Mouse (Mus musculus) retina, postnatal 7 days (tissue): ENCODE measurements around the gene Atad1.
"Not testable (repeated sequence)": the region's sequence is repeated elsewhere in the genome, so short reads cannot be mapped to it uniquely, and the experiment has no call there.

ENCODE experiments used
- DNase-seq: peaks from one replicate; pipeline ENCODE4 v3.0.0-alpha.2; 2012; ENCODE audit warnings: low read depth, low spot score

The Atad1 gene

DNA sequence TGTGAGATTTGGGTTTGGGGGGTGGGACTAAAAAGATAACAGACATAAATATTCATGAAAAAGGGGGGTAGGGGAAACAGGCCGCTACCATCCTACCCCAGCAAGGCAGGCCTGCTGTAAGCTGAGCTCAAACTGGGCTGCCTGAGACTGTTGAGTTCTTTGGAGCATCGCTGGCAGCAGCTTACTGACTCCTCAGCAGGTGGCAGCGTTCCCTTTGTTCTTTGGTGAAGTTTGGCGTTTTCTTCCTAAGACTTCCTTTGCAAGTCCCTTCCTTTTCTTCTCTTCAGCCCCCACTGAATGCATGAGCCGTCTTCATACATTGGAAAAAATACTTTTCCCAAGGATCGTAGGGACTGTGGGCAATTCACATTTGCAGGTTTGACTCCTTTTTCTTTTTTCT is 9.8 kb upstream of the Atad1 start:
- DNase-seq, result no peak

DNA sequence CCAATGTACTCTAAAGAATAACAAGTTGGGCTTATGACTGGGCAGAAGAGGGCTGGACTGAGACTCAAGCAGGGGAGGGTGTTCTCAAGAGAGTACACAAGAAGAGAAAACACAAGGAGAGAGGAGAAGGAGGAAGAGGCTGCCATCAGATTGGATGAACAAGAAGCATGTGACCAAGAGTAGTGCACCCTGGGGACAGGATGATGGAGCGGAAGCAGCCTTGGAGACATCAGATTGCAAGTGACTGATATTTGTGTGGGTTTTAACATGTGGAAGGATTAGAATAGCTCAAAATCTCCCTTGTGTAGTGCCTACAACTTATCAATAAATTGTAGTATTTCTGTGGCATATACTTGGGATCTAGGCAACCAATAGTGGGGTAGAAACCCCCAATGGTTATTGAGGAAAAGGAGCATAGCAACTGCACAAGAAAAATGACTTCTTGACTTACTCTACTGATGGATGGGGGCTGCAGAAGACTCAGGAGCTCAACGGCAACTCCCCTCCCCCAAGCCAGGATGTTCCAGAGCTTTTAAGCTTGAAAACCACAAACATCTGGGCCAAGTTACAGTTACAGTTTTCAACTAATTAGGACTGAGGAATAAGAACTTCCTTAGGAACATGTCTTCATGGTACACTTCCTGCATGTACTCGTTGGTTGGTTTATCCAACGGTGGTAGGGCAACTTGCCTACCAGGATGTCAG is 1.2 kb upstream of the Atad1 start:
- no peak for DNase-seq

DNA sequence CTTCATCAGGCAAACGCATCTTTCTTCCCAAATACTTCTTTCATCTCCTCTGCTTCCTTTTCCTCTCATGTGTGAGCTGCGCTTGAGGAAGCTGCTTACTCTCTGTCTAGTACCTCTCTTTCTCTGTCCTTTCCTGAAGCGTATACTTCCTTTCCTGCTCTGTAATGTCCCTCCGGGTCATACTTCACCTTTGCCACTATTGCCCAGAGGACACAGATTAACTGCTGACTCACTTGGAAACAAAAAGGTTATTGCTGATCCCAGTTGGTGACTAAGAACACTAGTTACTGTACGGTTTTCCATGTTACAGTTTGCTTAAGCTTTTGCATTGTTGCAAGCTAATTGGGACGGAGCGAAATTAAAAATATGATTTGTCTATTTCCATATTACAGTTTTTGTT is 1.7 kb downstream of the Atad1 start:
- no peak for DNase-seq

DNA sequence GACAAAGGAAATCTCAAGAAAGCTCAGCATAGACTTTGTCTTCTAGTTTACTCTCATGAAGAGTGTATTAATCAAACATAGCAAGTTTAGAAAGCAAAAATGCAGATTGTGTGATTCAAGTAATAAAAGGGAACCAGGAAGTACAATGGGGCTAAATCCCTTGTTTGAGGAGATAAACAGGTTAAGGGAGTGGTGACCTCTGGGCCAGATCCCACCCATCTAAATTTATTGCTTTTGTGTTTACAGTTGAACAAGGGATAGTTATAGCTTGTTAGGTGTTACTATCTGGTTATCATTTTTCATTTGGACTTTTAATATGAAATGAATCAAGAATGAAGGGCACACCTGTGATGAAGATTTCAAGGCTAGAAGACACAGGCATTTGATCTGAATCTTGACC is 6.7 kb downstream of the Atad1 start:
- no peak for DNase-seq

DNA sequence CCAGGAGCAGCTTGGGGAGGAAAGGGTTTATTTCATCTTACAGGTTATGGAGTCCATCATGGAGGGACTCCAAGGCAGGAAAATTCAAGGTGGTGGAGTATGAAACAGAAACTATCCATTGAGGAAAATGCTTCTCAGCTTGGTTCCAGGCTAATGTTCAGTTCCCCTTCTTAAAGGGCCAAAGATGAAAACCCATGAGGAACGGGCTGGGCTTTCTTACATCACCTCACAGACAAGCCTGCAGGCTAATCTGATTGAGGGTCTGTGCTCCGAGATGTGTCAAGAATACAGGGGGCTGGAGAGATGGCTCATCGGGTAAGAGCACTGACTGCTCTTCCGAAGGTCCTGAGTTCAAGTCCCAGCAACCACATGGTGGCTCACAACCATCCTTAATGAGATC is 9.8 kb downstream of the Atad1 start:
- DNase-seq, result no peak

DNA sequence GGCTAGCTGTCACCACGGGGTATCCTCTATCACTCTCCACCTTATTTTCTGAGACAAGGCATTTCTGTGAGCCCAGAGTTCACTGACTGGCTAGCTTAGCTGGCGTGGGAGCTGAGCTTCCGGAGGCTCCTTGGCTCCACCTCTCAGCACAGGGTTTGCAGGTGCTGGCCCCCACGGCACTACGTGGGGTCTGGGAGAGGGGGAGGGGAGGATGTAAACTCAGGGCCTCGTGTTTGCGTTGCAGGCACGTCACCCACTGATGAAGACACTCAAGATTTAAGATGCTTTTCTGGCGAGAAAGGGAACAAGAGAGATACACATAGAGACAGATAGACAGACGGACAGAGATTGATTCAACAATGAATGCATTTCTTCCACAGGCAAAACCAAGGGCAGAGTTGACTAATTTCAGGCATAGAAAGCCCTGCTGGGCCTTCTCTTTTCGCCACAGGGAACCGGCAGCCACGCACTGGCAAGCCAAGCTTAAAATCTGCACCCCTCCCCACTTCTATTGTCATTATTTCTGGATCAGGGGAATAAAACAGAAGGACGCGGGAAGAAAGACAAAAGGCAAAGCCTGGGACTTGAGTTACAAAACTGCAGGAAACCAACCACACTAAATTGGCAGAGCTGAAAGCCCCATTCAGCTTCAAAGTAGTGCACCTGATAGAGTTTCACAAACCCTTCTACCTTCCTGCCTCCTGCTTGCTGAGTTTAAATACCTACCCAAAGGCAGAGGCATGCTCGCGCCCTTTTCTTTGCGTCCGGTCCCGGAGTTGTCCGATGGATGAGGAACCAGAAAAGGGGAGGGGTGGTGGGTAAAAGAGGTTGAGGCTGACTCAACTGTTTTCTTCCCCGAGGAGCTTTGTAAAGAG is 12.9 kb downstream of the Atad1 start:
- no peak for DNase-seq

DNA sequence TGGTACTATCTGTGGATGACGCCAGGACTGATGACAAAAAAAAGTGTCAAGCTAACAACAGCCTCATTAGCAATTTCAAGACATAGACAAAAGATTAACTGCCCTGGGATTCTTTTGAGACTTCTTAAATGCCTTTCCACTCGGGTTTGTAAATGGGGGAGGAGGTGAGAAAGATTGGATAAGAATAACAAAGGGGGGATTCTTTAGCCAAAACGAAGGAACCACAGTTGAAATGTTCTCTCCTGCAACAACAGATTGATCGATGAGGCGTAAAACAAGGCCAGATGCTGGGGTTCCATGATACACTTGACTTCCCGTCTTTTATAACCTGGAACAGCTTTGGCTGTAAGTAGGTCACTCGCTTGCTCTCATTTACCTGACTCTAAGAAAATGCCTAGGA is 15.8 kb downstream of the Atad1 start:
- DNase-seq, result no peak

DNA sequence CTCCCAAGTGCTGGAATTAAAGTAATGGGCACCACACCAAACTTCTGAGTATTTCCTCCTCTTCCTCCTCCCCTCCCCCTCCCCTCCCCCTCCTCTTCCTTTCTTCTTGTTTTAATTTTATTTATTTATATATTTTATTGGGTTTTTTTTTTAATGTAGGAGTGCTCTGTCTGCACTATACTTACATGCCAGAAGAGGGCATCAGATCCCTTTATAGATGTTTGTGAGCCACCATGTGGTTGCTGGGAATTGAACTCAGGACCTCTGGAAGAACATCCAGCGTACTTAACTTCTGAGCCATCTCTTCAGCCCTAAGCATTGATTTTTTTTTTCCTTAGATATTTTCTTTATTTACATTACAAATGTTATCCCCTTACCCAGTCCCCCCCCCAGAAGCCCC is 19.3 kb downstream of the Atad1 start:
- DNase-seq, result no peak

DNA sequence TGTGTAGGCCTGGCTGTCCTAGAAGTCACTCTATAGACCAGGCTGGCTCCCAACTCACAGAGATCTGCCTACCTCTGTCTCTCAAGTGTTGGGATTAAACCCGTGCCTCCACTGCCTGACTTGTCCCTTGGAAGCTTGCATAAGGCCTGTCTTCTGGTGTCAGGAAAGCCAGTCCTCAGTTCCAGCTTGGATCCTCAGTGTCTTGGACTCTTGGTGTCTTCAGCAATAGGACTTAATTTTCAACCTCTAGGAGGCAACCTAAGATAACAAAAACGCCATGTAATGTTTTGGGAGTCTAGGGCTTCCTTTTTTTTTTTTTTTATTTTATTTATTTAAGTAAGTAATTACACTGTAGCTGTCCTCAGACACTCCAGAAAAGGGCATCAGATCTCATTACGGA is 22.0 kb downstream of the Atad1 start:
- DNase-seq, result no peak

DNA sequence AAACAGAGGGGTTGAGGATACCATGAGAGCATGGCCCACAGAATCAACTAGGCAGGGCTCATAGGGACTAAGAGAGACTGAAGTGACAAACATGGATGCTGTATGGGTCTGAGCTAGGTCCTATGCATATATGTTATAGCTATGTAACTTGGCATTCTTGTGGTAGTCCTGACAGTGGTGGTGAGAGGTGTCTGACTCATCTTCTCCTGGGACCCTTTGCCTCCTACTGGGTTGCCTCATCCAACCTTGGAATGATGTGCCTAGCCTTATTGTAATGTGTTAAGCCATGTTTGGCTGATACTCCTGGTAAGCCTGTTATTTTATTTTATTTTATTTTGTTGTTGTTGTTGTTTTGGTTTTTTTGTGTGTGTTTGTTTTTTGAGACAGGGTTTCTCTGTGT is 23.9 kb downstream of the Atad1 start:
- DNase-seq, result no peak

DNA sequence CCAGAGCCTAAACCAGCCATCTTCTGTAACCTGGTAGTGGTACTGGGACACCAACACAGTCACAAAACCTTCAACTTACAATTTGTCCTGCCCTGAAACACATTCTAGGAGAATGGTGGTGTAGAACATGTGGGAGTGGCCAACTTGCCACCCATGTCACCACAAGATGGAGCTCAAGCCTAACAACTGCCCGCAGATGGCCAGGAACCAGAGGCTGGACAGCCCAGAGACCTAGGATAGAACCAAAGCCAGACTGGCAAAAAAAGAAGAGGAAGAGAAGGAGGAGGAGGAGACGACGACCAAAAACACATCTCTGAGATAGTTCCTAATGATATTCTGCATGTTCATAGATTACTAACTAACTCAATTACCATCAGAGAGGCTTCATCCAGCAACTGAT is 24.4 kb downstream of the Atad1 start:
- peak; percentile 66 for DNase-seq

DNA sequence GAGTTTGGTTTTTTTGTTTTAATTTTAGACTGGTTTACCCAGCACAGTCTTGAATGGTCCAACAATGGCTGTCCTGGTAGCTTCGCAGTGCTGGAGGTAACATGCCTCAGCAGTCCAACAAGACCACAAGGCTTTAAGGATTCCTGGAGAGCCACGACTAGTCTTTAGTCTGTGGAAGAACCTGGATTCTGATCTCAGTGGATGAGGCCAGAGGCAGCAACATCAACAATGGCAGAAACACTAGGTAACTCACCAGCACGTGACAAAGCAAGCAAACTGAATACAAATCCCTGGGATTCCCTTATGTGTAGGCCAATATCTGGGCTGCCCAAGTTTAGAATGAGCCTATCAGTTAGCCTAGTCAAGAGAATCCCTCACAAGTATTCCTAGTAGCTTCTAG is 26.1 kb downstream of the Atad1 start:
- DNase-seq, result no peak

DNA sequence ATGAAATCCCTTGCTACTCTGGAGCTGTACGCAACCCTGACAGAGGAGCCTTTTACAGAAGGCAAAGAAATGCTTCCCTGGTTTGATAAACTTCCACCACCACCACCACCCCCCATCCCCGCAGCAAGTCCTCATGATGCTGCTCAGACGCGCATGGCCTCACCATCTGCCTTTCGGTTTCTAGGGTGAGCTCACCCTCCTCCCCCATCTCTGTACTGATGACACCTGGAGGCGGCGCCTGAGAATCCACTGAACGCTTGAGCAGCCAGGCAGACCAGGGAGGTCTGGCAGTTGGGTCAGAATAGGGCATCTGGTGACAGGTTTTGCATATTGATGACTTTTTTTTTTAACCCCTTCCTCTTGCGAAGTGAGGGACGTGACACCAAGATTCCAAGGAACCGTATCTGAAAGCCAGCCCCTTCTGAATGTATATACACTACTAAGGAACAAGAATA is 27.0 kb downstream of the Atad1 start:
- DNase-seq, result peak; percentile 66

DNA sequence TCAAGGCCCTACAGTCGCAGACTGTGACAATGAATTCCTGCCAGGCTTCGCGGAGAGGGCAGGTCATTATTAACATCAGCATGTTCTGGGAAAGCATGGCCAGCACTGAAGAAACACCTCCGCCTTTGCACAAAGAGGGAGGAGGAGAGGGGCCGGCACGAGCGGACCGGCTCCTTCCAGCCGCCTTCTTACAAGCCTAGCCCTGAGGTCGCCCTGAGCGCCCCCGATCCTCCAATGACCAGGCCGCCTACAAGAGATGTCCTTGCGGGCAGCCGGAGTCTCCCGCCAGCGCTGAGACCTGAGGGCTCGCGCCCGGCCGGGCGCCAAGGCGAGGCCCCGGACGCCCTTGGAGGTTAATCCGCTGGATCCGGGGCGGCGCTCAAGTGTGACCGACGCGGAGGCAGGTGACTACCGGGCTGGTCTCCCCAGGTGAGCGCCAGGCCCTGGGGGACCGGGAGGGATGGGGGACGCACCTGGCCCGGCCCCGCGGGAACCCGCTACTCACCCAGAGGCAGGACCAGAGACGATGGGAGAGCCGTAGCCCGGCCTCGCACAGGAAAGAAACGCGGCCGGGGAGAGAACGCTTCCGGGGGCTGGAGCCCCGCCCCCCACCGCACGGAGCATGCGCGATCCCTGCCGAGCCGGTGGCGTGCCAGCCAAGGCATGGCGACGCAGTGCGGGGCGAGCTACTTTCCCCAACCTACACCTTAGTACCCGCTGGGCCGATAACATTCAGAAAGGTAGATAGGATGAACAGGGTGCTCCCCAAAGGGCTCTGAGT is 27.6 kb downstream of the Atad1 start:
- DNase-seq, result peak; percentile 81

DNA sequence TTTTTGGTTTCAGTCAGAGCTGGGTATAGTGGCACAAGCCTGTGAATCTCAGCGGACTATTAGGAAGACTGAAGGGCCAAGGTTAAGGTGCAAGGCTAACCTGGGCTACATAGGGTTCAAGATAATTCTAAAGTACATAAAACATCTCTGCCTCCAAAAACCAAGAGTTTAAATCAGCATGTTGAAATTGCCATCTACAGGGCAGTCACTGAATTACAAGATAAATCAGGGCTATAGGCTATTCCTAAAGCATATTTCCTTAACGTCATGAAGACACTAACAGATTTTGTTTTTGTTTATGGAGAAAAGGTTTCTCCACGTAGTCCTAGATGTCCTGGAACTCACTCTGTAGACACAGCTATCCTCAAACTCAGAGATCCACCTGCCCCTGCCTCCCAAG is 29.3 kb downstream of the Atad1 start:
- DNase-seq, result no peak

DNA sequence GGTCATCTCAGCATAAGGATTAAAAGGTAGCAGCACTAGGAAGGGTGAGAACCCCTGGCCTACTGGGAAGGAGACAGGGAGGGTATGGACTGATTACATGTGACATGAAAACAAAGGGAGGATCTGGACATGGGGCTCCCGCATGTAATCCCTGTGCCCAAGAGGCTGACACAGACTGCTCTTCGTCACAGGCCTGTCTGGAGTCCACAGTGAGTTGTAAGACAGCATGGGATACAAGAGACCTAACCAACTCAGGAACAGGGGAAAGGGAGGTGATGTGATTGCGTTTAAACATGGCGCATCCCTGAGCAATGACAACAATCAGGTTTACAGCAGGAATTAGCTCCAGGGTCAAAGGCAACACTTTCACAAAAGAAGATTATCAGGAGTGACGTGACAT is 30.6 kb downstream of the Atad1 start:
- DNase-seq, result no peak

DNA sequence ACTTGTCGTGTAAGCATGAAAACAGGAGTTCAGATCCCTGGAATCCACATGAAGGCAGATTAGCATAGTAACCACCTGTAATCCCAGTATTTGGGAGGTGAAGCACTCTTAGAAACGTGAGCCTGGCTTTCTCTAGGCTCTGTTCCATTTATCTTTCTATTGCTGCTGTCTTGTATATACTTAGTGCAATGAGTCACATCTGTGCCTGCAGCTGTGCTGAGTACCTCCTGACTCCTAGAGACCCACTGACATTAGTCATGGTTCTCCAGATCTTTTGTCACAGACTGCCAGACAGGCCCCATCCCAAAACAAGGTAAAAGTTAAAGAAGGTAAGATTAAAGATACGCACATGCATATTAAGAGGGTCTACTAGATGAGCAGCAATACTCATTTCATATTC is 37.4 kb downstream of the Atad1 start:
- no peak for DNase-seq

DNA sequence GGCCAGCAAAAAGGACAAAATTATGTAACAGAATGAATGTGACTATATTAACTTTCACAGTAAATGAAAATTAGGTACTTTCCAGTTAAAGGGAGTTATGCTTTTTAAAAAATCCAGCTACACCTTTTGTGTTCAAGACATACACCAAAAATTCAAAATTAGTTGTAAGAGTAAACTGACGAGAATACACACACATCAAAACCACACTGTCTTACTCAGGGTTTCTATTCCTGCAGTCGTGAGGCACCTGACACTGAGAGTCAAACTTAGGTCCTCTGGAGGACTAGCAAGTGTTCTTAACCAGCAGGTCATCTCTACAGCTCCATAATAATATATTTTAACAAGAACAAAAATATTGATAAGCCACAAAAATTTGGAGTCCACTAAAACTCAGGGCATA is 42.9 kb downstream of the Atad1 start:
- no peak for DNase-seq

DNA sequence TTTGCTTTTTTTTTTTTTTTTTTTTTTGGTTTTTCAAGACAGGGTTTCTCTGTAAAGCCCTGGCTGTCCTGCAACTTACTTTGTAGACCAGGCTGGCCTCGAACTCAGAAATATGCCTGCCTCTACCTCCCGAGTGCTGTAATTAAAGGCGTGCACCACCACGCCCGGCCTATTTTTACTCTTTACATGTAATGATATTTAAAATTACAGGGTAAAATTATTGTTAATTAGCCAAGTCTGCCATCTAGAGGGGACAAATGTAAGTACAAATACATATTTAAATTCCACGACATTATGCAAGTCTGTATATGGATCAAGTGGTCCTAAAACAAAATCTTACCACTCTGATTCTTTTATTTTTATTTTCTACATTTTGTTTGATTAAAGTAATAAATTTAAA is 49.9 kb downstream of the Atad1 start:
- DNase-seq, result no peak

DNA sequence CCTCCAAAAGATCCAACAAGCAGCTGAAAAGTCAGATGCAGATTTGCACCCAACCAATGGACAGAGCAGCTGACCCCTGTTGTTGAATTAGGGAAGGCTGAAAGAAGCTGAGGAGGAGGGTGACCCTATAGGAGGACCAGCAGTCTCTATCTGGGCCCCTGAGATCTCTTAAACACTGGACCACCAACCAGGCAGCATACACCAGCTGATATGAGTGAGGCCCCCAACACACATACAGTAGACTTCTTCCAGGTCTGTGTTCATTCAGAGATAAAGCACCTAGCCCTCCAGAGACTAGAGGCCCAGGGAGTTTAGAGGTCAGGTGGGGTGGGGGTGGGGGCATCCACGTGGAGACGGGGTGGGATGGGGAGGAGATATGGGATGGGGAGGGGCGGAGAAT is 51.4 kb downstream of the Atad1 start:
- not testable (repeated sequence) for DNase-seq

DNA sequence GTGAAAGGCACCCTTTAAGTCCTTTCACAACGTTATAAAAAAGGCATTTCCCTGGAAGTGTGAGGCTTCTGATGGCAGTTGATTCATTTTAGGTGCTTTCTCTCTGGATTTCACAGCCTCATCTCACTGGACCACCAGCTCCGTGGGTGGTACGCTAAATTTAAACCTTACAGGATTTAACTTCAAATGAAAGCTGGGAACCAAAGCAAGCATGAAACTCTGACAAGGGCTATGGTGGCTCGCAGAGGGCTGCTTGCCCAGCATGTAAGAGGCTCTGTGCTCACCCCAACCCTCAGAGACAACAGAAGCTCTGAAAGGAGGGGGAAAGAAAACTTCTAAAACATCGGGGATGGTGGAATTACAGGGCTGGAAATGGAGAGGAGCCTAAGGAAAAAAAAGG is 51.9 kb downstream of the Atad1 start:
- no peak for DNase-seq

DNA sequence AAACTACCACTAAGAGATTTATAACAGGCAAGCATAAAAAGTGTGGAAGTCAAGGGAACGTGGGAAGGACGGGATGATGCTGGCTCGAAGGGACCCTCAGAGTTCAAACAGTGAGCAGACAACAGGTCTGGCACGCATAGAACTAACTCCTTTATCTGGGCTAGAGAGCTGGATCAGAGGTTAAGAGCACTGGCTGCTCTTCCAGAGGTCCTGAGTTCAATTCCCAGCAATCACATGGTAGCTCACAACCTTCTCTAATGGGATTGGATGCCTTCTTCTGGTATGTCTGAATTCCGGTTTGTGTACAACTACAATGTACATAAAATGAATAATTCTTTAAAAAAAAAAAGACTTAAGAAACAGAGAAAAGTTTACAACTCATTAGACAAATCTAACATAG is 56.5 kb downstream of the Atad1 start:
- DNase-seq, result no peak
